Mouse (Mus musculus) 3134 (cell line): ENCODE data around the gene Swap70.

Experiments used
- DNase-seq: peaks from one replicate; pipeline ENCODE4 v3.0.0-alpha.2; 2011; ENCODE audit warnings: low spot score; ENCODE audit not compliant: insufficient read length; ENCODE audit errors: extremely low read depth

Swap70 gene

GRCm38 (mm10) chr7:110237451-110237836, 15.9 kb downstream of the Swap70 start:
- no peak for DNase-seq

- DNase-seq = no peak
Observed at GRCm38 (mm10) chr7:110237837-110238451, 16.4 kb downstream of the Swap70 start.

- no peak for DNase-seq
Observed at GRCm38 (mm10) chr7:110239590-110239989, 18.1 kb downstream of the Swap70 start.

GRCm38 (mm10) chr7:110241472-110242289, 20.2 kb downstream of the Swap70 start:
- no peak for DNase-seq

GRCm38 (mm10) chr7:110242290-110242581, 20.7 kb downstream of the Swap70 start:
- DNase-seq = no peak

- no peak for DNase-seq
Observed at GRCm38 (mm10) chr7:110245128-110245527, 23.6 kb downstream of the Swap70 start.

- DNase-seq = no peak
Observed at GRCm38 (mm10) chr7:110246526-110246925, 25.0 kb downstream of the Swap70 start.

- DNase-seq = peak; percentile 67
Observed at GRCm38 (mm10) chr7:110247801-110248200, 26.3 kb downstream of the Swap70 start.

GRCm38 (mm10) chr7:110248677-110249076, 27.2 kb downstream of the Swap70 start:
- DNase-seq = peak; percentile 54

- DNase-seq = no peak
Observed at GRCm38 (mm10) chr7:110253861-110254260, 32.4 kb downstream of the Swap70 start.

GRCm38 (mm10) chr7:110254395-110254794, 32.9 kb downstream of the Swap70 start:
- no peak for DNase-seq

- no peak for DNase-seq
Observed at GRCm38 (mm10) chr7:110257059-110257458, 35.5 kb downstream of the Swap70 start.

- DNase-seq = no peak
Observed at GRCm38 (mm10) chr7:110258196-110258950, 36.9 kb downstream of the Swap70 start.

GRCm38 (mm10) chr7:110259966-110260711, 38.6 kb downstream of the Swap70 start:
- no peak for DNase-seq

GRCm38 (mm10) chr7:110261807-110262206, 40.3 kb downstream of the Swap70 start:
- DNase-seq = no peak

GRCm38 (mm10) chr7:110262661-110263060, 41.1 kb downstream of the Swap70 start:
- no peak for DNase-seq

GRCm38 (mm10) chr7:110263474-110263873, 42.0 kb downstream of the Swap70 start:
- DNase-seq = no peak

GRCm38 (mm10) chr7:110265796-110266195, 44.3 kb downstream of the Swap70 start:
- peak; percentile 62 for DNase-seq

GRCm38 (mm10) chr7:110267014-110267413, 45.5 kb downstream of the Swap70 start:
- DNase-seq = no peak

- DNase-seq = no peak
Observed at GRCm38 (mm10) chr7:110267994-110268393, 46.5 kb downstream of the Swap70 start.

GRCm38 (mm10) chr7:110268511-110268910, 47.0 kb downstream of the Swap70 start:
- DNase-seq = no peak
